Mouse (Mus musculus): ENCODE data around the gene Ppp1r36.
A peak's percentile ranks its signal among the peaks of the same experiment; 100 is the strongest.
"Not testable (repeated sequence)": the region's sequence is repeated elsewhere in the genome, so short reads cannot be mapped to it uniquely, and the experiment has no call there.

Gene Ppp1r36

DNA sequence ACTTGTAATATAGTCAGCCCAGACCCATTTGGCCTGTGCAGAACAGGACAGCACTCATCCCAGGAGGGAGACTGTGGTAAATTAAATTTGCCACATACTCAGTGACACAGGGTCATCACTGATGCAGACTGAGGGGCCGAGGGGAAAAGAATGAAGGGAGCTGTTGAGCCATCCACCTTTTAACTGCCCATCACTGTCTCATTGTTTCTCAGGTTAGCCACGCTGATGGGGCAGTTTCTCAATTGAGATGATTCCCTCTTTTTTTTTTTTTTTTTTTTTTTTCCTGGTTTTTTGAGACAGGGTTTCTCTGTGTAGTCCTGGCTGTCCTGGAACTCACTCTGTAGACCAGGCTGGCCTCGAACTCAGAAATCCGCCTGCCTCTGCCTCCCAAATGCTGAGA is 41.1 kb downstream of the Ppp1r36 start:
- DNase-seq, result not testable (repeated sequence)

- no peak for DNase-seq
Observed at GRCm38 (mm10) chr12:76459032-76459431, 41.7 kb downstream of the Ppp1r36 start.

DNA sequence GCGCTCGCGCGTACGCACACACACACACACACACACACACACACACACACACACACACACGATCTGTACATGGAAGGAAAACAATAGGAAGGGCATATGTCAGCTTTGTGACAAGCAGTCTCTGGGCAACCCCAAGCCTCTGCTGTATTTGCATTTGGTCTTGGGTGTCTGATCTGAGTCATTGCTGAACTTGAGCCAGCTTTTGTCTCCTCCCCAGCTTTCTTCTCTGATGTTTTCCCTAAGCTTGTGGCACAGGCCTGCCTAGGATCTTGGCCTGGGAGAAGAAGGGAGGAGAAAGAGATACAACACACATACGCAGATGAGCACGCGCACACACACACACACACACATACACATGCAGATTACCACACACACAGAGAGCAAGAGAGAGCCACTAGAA is 46.1 kb downstream of the Ppp1r36 start:
- DNase-seq, result no peak

DNA sequence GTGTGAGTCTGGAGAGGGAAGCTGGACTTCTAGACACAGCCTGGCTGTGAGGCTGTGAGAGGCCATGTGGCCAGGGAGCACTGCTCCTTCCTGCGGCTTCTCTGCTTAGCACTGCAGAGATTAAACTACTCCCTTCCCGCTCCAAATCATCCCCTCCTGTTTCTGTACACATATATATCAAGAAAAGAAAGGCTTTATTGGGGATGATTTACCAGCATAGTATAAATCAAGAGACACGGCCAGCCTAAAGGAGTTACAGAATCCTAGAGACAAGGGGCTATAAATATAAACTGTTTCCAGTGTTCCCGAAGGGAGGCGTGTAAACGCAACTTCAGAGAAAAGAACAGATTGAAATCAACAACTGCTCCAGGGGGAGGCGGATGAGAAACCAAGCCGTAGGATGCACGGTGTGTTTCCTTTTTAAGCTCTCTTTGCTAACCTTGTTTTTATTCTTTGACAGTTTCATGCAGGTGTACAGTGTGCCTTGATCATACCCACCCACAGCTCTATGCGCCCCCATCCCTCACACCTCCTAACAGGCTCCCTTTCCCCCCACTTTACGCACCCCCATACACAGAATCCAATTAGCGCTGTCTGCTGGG is 47.4 kb downstream of the Ppp1r36 start:
- no peak for DNase-seq

DNA sequence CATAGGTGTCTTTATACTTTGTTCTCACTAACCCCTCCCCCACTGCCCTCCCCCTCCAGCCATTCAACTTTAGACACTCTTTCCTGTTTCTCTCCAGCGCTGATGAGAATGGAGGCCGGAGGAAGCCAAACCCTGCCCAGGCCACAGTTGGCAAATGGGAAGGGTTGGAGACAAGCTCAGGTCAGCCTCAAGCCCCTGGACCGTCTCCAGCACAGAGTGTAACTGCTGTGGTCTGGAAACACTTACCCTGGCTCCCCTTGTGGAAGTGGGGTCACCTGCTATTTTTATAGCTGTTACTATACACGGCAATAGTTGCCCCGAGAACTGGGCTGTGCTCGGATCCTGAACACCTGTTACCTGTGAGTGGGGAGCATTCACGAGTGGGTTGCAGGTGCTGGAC is 49.3 kb downstream of the Ppp1r36 start:
- no peak for DNase-seq

GRCm38 (mm10) chr12:76467256-76467655 is 49.9 kb downstream of the Ppp1r36 start:
- DNase-seq, result no peak

GRCm38 (mm10) chr12:76472046-76472445 is 54.7 kb downstream of the Ppp1r36 start:
- DNase-seq, result peak; percentile 53

GRCm38 (mm10) chr12:76473562-76474245 is 56.4 kb downstream of the Ppp1r36 start:
- no peak for DNase-seq

DNA sequence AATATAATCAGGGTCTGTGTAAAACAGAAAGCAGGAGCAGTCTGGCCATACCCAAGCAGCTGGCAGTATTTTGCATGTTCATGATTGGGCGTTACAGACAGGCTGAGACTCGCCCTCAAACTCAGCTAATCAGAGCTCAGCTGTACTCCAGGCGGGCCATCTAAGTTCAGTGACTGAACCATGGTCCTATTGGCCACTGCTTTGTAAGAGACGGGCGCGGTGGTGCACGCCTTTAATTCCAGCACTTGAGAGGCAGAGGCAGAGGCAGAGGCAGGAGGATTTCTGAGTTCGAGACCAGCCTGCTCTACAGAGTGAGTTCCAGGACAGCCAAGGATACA is 56.9 kb downstream of the Ppp1r36 start:
- no peak for DNase-seq

DNA sequence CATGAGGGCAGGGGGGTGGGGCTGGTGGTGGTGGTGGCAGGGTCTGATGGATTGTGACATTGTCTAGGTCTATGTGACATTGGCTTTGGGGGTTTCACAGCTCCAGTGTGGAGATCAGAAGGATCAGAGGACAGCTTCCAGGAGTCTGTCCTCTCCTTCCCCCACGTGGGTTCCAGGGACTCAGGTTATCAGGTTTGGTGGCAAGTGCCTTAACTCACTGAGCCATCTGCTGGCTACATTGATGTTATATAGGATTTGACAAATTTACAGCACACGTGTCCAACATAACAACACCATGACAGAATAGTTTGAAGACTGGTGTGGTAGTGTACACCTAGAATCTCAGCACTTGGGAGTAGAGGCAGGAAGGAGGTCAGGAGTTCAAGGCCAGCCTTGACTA is 57.5 kb downstream of the Ppp1r36 start:
- DNase-seq, result no peak

DNA sequence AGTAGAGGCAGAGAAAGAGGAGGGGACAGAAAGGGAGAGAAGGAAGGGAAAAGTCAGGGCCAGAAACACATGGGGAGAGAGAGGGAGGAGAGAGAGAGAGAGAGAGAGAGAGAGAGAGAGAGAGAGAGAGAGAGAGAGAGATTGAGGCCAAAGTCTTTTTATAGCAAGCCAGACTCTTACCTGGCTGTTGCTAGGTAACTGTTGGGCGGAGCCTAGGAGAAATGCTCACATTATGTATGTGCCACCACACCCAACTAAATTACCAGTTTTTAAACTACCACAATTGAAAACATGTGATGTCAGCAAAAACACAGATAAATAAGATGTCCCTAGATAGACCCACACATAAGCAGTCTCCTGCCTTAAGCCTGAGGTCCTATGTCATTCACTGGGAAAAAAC is 58.8 kb downstream of the Ppp1r36 start:
- DNase-seq, result no peak

- no peak for DNase-seq
Observed at GRCm38 (mm10) chr12:76478309-76479023, 61.1 kb downstream of the Ppp1r36 start.

GRCm38 (mm10) chr12:76479174-76479573 is 61.8 kb downstream of the Ppp1r36 start:
- DNase-seq, result no peak

DNA sequence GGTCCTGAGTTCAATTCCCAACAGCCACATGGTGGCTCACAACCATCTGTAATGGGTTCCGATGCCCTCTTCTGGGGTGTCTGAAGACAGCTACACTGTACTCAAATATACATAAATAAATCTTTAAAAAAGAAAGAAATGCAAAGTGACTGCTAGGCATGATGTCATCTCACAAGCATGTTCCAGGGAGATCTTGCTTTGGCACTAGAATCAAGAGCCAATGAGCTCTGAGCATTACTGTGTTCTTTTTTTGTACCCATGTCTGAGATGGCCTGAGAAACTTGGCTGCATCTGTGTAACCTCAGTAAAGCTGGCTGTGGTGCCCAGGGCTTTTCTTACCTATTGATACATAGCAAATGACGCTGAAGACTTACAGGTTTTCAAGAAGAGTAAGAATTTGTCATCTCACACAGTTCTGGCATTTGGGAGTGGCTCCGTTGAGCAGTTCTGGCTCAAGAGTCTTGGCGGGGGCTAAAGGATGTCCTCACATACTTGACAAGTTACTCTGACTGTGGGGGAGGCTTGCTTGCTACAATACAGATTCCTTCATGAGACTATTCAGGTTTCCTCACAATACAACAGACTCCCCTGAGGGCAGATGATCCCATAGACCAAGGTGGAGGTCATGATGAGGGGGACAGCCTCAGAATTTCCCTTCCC is 62.6 kb downstream of the Ppp1r36 start:
- DNase-seq, result no peak

- no peak for DNase-seq
Observed at GRCm38 (mm10) chr12:76482446-76482845, 65.1 kb downstream of the Ppp1r36 start.

GRCm38 (mm10) chr12:76482948-76483347 is 65.6 kb downstream of the Ppp1r36 start:
- no peak for DNase-seq

DNA sequence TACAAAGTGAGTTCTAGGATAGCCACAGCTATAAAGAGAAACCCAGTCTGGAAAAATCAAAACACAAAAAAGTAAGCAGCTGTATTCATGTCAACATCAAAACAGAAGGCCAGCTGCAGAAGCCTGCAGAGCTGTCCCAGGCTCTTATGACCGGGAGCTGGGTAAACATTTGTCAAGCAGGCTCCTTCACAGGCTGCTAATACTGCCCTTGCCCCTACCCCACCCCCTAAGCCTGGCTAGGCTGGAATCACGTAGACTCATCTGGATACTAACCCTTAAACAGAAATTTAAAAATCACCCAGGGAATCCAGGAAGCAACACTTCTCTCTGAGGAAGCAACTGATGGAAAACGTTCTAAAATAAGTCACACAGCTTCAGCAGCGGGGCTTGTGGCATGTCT is 67.5 kb downstream of the Ppp1r36 start:
- DNase-seq, result no peak

DNA sequence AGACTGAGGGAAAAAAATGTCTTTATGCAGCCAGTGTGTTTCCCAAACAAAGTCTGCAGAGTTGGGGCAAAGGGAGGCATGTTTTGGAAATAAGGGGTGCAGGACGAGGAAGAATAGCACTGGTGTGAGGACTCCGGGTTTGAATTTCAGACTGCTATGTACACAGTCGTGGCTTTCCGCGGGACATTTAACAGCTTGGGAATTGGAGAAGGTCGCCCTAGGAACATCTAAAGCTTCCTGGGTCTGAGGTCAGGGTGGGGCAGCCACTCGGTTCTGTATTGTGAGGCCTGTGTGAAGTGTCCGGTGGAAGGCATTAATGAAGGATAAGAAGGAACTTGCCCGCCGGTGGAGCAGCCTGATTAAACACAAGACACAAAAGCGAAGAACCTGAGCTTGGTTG is 68.0 kb downstream of the Ppp1r36 start:
- DNase-seq, result no peak

DNA sequence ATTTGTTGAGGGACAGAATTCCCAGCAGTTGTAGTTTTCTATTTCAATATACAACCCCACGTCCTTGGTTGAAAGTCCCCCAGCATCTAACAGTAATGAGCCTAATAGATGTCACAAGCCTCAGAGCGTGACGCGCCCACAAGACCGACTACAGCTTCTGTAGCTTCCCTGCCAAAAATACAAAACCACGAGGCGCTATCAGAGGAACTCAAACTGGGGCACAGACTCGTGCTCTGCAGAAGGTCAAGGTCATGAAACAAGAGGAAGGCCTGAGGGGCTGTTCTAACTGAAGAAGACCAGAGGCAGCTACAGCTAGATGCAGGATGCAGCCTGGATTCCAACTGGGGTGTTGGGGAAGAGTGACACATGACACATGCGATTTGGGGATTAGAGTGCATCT is 69.6 kb downstream of the Ppp1r36 start:
- DNase-seq, result no peak
